Mouse (Mus musculus) spleen, postnatal 14 days (tissue): ENCODE measurements around the gene Npas4.
"Not testable (repeated sequence)": the region's sequence is repeated elsewhere in the genome, so short reads cannot be mapped to it uniquely, and the experiment has no call there.

Experiments
- DNase-seq, 2 experiments: peaks; one replicate each; pipeline ENCODE4 v3.0.0; 2021 to 2022; ENCODE audit warnings: low spot score in 2 of 2

Gene Npas4

DNA sequence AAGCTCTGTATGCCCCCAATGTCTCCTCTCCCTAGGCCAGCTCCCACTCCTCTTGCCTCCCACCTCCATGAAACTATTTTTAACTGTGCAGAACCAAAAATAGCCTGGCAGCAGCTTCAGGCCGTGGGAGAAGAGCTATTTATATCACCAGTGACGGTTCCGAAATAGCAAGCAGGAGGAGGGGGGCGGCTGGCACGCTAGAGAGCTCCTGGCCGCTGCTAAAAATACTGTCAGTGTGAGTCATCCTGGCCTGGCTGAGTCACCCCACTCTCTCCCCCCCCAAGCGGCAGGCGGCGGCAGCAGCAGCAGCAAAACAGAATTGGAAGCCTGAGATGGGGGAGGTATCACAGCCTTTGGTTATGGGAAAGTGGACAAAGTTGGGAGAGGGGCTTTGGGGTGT is 2.8 kb upstream of the Npas4 start:
- no peak for DNase-seq

GRCm38 (mm10) chr19:4992371-4992770 is 2.3 kb upstream of the Npas4 start:
- DNase-seq, result no peak

- DNase-seq, result no peak
These were observed 600 bp upstream of the Npas4 start for GRCm38 (mm10) chr19:4990716-4991115.

- no peak for DNase-seq
These were observed 471 bp downstream of the Npas4 start for GRCm38 (mm10) chr19:4989434-4990255.

DNA sequence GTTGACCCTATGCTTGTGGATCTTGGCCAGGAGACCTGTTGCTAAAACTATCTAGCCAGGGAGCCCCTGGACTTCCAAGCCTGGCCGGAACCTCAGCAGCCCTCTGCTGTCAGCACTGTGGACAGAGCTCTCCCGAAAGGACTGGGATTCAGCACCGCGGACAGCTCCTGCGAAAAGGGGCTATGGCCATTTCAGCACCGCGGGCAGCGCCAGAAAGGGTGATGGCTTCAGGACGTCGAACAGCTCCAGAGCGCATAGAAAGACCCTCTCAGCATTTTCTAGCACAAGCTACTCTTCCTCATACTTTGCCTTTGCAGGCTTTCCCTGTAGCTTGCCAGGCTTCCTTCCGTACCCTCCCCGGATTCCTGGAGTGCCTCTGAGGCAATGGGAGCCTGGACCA is 1.1 kb downstream of the Npas4 start:
- peak; percentile 66 to 81 for DNase-seq

DNA sequence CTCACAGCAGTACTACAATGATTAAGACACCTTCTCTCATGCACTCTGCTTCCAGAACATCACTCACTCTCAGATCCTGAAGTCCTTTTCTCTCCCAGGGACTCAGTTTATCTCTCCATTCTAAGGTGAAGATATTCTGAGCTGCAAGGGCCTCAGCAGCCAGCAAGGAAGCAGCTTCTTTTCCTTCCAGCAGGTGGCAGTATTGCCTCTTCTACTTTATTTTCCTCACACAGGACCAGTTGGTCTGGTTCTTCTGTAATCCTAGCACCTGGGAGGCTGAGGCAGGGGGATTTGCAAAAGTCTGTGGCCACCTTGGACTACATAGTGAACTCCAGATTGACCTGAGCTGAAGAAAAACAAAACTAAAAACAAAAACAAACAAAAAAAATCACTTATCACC is 8.3 kb downstream of the Npas4 start:
- no peak for DNase-seq

- no peak for DNase-seq
These were observed 21.9 kb downstream of the Npas4 start for GRCm38 (mm10) chr19:4968236-4968635.

DNA sequence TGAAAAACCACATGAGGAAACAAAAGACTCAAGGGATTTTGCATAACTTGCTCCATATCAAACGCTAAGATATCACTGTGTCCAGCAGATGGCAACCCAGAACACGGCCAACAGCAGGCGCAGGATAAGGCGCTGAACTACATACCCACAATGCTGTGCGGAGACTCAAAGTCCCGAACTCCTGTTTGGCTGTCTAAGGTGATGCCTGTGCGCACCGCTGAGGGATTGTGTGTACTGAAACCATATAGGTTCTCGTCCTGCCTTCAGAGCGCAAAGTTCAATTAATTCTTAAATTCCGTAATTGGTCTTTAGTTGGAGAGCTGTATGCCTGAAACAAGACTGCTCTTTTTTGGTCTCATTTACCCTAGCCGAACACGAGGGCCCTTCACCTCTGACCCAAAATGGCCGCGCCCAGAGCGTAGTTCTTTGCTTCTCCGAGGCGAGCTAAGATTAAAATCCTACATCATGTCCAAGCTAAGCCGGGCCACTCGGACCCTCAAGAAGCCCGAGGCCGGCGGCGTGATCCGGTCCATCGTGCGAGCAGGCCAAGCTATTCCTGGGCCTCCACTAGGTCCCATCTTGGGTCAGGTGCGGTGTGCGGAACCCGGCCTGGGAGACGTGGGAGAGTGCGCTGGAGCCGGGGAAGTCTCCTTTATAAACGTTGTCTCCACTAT is 28.1 kb downstream of the Npas4 start, which contains the start of gene Mrpl11:
Gene Mrpl11, plus strand, starts transcription at position 220 of the 674 bp plus-strand sequence.
- peak; percentile 73 to 83 for DNase-seq

- not testable (repeated sequence) for DNase-seq
These were observed 41.5 kb downstream of the Npas4 start for GRCm38 (mm10) chr19:4948641-4949040.

GRCm38 (mm10) chr19:4945540-4945939 is 44.6 kb downstream of the Npas4 start:
- no peak for DNase-seq

GRCm38 (mm10) chr19:4943253-4943588 is 46.9 kb downstream of the Npas4 start:
- no peak for DNase-seq

GRCm38 (mm10) chr19:4942551-4943252 is 47.4 kb downstream of the Npas4 start, which contains the start of gene Peli3:
Peli3 (minus strand) TSS chr19:4943127.
- DNase-seq, result peak; percentile 66 to 72

GRCm38 (mm10) chr19:4937444-4938310 is 52.4 kb downstream of the Npas4 start:
- DNase-seq, result no peak

- DNase-seq, result no peak
These were observed 53.2 kb downstream of the Npas4 start for GRCm38 (mm10) chr19:4936896-4937295.
